Mouse (Mus musculus): Measurements from ENCODE around the gene Neurog1. TPM values are rescaled to one million over a fixed set of nuclear protein-coding genes. Genes with fewer than 3 reads are reported as not detected.

Gene Neurog1
- total RNA-seq (2014; rRNA removed) (0.08 TPM in 1 of 2 replicates, not detected in the other), polyA plus RNA-seq (2015; fragmentation: Nextera tagmentation; extraction: Ambion mirVana) (not detected in 2 replicates)

DNA sequence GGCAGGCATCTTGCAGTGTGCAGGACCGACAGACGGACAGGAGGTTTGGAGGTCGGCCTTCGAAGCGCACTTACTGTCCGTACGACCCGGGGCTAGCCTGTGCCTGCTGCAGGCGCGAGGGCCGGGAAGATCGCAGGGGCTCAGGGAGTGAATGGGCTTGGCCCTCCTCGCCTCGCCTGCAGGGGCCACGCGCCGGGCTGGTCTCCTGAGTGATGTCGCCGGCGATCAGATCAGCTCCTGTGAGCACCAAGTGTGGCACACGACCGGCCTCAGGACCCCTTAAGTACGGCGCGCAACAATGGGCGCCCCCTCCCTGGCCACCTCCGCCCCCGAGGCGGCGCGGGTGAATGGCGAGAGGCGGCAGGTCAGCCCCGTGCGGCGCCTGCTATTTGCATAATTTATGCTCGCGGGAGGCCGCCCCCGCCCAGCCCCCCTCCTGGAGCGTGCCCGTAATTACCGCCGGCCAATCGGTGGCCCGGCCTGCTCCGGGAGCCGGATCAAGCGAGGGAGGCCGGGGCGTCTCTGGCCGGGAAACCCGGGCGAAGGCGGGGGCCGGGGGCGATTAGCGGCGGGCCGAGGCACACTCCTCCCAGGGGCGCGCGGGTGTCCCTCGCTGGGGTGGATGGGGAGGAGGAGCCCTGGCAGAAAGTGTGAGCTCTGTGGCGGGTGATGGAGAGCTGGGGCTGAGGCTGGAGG, at the start of gene Neurog1:
TSS of gene Neurog1 (minus strand) at position 240 of the 696 bp plus-strand sequence.
- Histone ChIP-seq H3K4me3 (ENCODE audit: low read depth, low read length) (peak within 1 kb of the TSS; percentile 32), H3K36me3 (ENCODE audit: insufficient read depth) (no peaks in the 10 kb centered on the region), H3K9me3 (ENCODE audit: low read length) (no peaks in the 10 kb centered on the region), H3K27me3 (ENCODE audit: insufficient read depth, low read length) (peaks cover 97% of the 10 kb centered on the region), H3K4me2 (ENCODE audit: low read depth) (peak within 1 kb of the TSS; percentile 56), H3K27ac (ENCODE audit: low read depth, low read length) (no peak within 1 kb of the TSS), H3K4me1 (ENCODE audit: insufficient read depth) (no peaks in the 10 kb centered on the region; the same call in 1 of the 2 replicates), H3K9ac (0 out of 2 replicates have a peak within 1 kb of the TSS, but pooled peaks have one; percentile 10)
- DNase-seq (peak; percentile 39), ATAC-seq (peak; percentile 67)
- 4% methylated on average over 58 of the region's 65 CpGs for WGBS
- no peak for TF ChIP-seq CTCF (IDR thresholded peaks at IDR 0.05; ENCODE audit: low read depth)

DNA sequence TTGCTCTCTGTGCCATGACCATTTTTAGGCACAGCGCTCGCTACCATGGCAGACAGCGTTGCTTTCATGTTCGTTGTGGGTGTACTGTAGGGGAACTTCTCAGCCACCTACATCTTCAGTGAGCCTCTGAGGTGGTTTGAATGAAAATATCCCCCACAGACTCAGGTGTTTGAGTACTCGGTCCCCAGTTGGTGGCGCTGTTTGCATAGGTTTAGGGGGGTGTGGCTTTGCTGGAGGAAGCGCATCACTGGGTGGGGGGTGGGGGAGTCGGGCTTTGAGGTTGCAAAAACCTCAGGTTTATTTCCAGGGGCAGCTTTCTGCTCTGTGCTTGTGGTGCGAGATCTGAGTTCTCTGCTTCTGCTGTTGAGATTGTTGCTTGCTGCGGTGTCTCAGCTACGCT, 47.4 kb upstream of the Neurog1 start:
- no peak overlapping the region for H3K4me3 ChIP-seq (ENCODE audit: low read depth, low read length)
- H3K4me1 ChIP-seq (ENCODE audit: insufficient read depth) = no peaks in the 10 kb centered on the region
- WGBS = 94% methylated on average over 11 of the region's 11 CpGs
- no peak overlapping the region for H3K4me2 ChIP-seq (ENCODE audit: low read depth)
- H3K9me3 ChIP-seq (ENCODE audit: low read length) = no peaks in the 10 kb centered on the region
- no peaks in the 10 kb centered on the region for H3K36me3 ChIP-seq (ENCODE audit: insufficient read depth)
- no peak overlapping the region for H3K9ac ChIP-seq
- ATAC-seq (no peak), DNase-seq (no peak)
- H3K27me3 ChIP-seq (ENCODE audit: insufficient read depth, low read length) = peaks cover 26% of the 10 kb centered on the region
- peak; percentile 23; the same call in 1 of the 2 replicates for TF ChIP-seq CTCF (IDR thresholded peaks at IDR 0.05; ENCODE audit: low read depth)
- H3K27ac ChIP-seq (ENCODE audit: low read depth, low read length) = no peak overlapping the region

- DNase-seq (no peak), ATAC-seq (no peak)
- peak overlapping the region; percentile 48 for H3K9ac ChIP-seq
- 10% methylated on average over 8 of the region's 8 CpGs for WGBS
- no peaks in the 10 kb centered on the region for H3K4me1 ChIP-seq (ENCODE audit: insufficient read depth)
- H3K27ac ChIP-seq (ENCODE audit: low read depth, low read length) = no peak overlapping the region
- H3K9me3 ChIP-seq (ENCODE audit: low read length) = no peaks in the 10 kb centered on the region
- TF ChIP-seq CTCF (IDR thresholded peaks at IDR 0.05; ENCODE audit: low read depth) = no peak
- peak overlapping the region; percentile 38 for H3K4me3 ChIP-seq (ENCODE audit: low read depth, low read length)
- peak overlapping the region; percentile 56 for H3K4me2 ChIP-seq (ENCODE audit: low read depth)
- no peaks in the 10 kb centered on the region for H3K36me3 ChIP-seq (ENCODE audit: insufficient read depth)
- H3K27me3 ChIP-seq (ENCODE audit: insufficient read depth, low read length) = peaks cover 36% of the 10 kb centered on the region
Measured at GRCm38 (mm10) chr13:56296659-56297020, 44.7 kb upstream of the Neurog1 start.

DNA sequence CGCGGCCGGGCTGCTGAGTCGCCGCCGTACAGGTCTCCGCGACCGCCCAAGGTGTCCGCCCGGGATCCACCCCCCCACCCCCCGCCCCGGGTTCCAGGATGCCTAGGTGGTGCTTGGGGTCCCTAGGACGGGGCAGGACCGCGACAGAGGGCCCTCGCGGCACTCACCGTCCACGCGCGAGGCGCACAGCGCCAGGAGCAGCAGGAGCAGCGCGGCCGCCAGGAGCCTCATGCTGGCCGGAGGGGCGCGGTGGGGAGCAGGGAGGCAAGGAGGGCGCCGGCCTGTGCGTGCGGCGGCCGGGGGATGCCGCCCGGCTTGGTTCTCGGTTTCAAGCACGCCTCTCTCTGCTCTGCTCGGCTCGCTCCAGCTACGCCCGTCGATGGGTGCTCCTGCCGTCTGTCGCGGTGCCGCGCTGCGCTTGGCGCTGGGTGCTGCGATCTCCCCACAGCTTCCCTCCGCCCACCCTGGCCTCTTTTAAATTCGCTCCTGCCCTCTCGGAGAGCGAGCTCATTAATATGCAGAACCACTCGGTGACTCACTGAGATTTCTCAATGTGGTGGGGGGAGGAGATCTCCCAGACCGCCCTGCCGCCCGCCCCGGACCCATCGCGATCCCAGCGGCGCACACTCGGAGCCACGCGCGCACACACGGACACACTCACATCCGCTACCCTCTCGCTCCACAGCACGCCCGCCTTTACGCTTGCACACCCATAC, 44.1 kb upstream of the Neurog1 start, which contains the start of gene Cxcl14:
TSS of gene Cxcl14 (minus strand) at position 609 of the 716 bp plus-strand sequence.
- no peak within 1 kb of the TSS for H3K27ac ChIP-seq (ENCODE audit: low read depth, low read length)
- H3K27me3 ChIP-seq (ENCODE audit: insufficient read depth, low read length) = peaks cover 36% of the 10 kb centered on the region
- H3K9me3 ChIP-seq (ENCODE audit: low read length) = no peaks in the 10 kb centered on the region
- 3% methylated on average over 72 of the region's 76 CpGs for WGBS
- DNase-seq (peak; percentile 64), ATAC-seq (peak; percentile 79)
- H3K4me1 ChIP-seq (ENCODE audit: insufficient read depth) = no peaks in the 10 kb centered on the region
- H3K9ac ChIP-seq = peak within 1 kb of the TSS; percentile 48
- no peaks in the 10 kb centered on the region for H3K36me3 ChIP-seq (ENCODE audit: insufficient read depth)
- peak within 1 kb of the TSS; percentile 38 for H3K4me3 ChIP-seq (ENCODE audit: low read depth, low read length)
- H3K4me2 ChIP-seq (ENCODE audit: low read depth) = peak within 1 kb of the TSS; percentile 56
- no peak for TF ChIP-seq CTCF (IDR thresholded peaks at IDR 0.05; ENCODE audit: low read depth)

DNA sequence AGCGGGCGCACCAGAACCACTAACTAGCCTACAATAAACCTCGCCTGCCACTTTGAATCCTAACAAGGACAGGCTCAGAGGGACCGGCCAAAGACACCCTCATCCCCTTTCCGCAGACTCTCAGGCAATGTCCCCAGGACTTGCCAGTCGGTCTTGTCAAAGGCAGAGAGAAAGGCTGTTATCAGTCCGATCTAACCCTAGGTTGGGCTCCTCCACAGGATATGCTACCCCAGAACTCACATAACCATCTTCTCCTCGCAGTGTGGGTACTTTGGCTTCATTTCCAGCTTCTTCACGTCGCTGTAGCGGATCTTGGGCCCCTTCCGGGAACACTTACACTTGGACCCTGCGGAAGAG, 43.6 kb upstream of the Neurog1 start:
- H3K27ac ChIP-seq (ENCODE audit: low read depth, low read length) = no peak overlapping the region
- no peaks in the 10 kb centered on the region for H3K36me3 ChIP-seq (ENCODE audit: insufficient read depth)
- peaks cover 36% of the 10 kb centered on the region for H3K27me3 ChIP-seq (ENCODE audit: insufficient read depth, low read length)
- peak overlapping the region; percentile 48 for H3K9ac ChIP-seq
- WGBS = 7% methylated on average over 13 of the region's 13 CpGs
- DNase-seq (peak; percentile 31), ATAC-seq (no peak)
- H3K9me3 ChIP-seq (ENCODE audit: low read length) = no peaks in the 10 kb centered on the region
- no peaks in the 10 kb centered on the region for H3K4me1 ChIP-seq (ENCODE audit: insufficient read depth)
- H3K4me3 ChIP-seq (ENCODE audit: low read depth, low read length) = peak overlapping the region; percentile 38
- H3K4me2 ChIP-seq (ENCODE audit: low read depth) = peak overlapping the region; percentile 56
- TF ChIP-seq CTCF (IDR thresholded peaks at IDR 0.05; ENCODE audit: low read depth) = no peak

DNA sequence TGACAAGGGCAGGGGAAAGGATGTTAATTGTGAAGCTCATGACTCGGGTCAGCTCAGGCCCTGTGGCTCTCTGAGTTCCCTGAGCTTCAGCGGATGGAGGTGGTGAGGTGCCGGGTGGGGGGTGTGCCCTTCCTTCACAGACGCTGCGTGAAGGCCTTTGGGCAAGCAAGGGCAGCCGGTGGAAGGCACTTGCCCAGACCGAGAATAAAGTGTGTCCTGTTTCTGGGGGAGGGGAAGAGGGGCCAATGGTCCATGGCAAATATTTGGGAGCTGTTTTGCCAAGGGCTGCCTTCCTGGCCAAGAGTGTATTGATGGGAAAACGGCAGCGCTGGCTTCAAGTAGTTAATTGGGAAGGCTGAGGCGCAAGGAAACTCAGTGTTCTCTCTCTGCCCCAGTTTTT, 42.9 kb upstream of the Neurog1 start:
- Histone ChIP-seq H3K36me3 (ENCODE audit: insufficient read depth) (no peaks in the 10 kb centered on the region), H3K4me2 (ENCODE audit: low read depth) (peak overlapping the region; percentile 56), H3K4me3 (ENCODE audit: low read depth, low read length) (peak overlapping the region; percentile 38; the same call in 1 of the 2 replicates), H3K9me3 (ENCODE audit: low read length) (no peaks in the 10 kb centered on the region), H3K9ac (no peak overlapping the region), H3K27me3 (ENCODE audit: insufficient read depth, low read length) (peaks cover 36% of the 10 kb centered on the region), H3K27ac (ENCODE audit: low read depth, low read length) (no peak overlapping the region), H3K4me1 (ENCODE audit: insufficient read depth) (no peaks in the 10 kb centered on the region)
- 8% methylated on average over 10 of the region's 10 CpGs for WGBS
- no peak for ATAC-seq
- no peak for TF ChIP-seq CTCF (IDR thresholded peaks at IDR 0.05; ENCODE audit: low read depth)
- DNase-seq = no peak

DNA sequence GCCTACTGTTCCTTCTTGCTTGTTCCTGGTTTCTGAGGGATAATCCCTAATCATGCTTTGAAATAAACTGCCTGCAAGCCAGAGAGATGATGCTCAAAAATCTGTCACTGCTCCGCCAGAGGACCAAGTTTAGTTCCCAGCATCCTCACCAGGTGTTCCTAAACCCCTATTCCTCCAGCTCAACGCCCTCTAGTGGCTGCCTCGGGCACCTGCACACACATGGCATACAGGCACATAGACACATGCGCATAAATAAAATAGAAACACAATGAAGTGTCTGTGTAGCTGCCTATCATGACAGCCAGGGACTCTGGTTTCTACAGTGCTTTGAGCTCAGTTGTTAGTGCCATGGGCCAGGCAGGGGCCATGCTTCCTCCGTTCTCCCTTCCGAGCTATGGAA, 38.0 kb upstream of the Neurog1 start:
- Histone ChIP-seq H3K9me3 (ENCODE audit: low read length) (no peaks in the 10 kb centered on the region), H3K4me3 (ENCODE audit: low read depth, low read length) (no peak overlapping the region), H3K9ac (no peak overlapping the region), H3K27ac (ENCODE audit: low read depth, low read length) (no peak overlapping the region), H3K36me3 (ENCODE audit: insufficient read depth) (no peaks in the 10 kb centered on the region), H3K4me2 (ENCODE audit: low read depth) (no peak overlapping the region), H3K27me3 (ENCODE audit: insufficient read depth, low read length) (peaks cover 15% of the 10 kb centered on the region), H3K4me1 (ENCODE audit: insufficient read depth) (no peaks in the 10 kb centered on the region)
- WGBS = 78% methylated on average over 6 of the region's 6 CpGs
- TF ChIP-seq CTCF (IDR thresholded peaks at IDR 0.05; ENCODE audit: low read depth) = peak; percentile 46
- ATAC-seq (no peak), DNase-seq (no peak)

Data from forebrain, postnatal 0 days (tissue).